Mouse (Mus musculus): ENCODE results near the gene Fbxo30.
"Not testable (repeated sequence)": the region's sequence is repeated elsewhere in the genome, so short reads cannot be mapped to it uniquely, and the experiment has no call there.

DNA sequence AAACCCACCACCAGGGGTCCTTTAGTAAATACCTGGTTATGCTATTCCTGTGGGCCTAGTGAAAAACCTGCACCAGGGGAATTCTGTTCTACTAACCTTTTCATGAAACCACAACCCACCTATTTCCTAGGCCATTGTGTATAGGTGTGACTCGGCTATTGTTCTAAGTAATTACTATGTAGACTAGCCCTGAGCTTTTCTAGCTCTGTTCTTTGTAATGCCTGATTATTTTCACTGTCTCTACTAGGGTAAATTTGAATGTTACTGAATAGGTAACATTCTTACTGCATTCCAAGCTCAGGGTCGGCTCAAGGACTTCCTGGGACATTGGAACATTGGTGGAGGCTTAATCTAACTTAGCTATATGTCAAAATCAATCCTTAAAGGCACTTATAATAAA lies 18.8 kb upstream of the Fbxo30 start:
- not testable (repeated sequence) for TF ChIP-seq CTCF, EP300 (IDR thresholded peaks at IDR 0.05; ENCODE audit: low read depth)
